Mouse (Mus musculus): ENCODE results near the gene Nek6.

Gene Nek6

GRCm38 (mm10) chr2:38511487-38512307 is at the start of gene Nek6:
Gene Nek6 (plus strand): TSS chr2:38511643.
- DNase-seq (ENCODE audit: low read depth, low spot score): peak; percentile 54

- DNase-seq (ENCODE audit: low read depth, low spot score): no peak
Observed at GRCm38 (mm10) chr2:38462323-38462722, 49.1 kb upstream of the Nek6 start.

- DNase-seq (ENCODE audit: low read depth, low spot score): no peak
Observed at GRCm38 (mm10) chr2:38468845-38469244, 42.6 kb upstream of the Nek6 start.

- DNase-seq (ENCODE audit: low read depth, low spot score): no peak
Observed at GRCm38 (mm10) chr2:38471745-38472144, 39.7 kb upstream of the Nek6 start.

- DNase-seq (ENCODE audit: low read depth, low spot score): no peak
Observed at GRCm38 (mm10) chr2:38472829-38473228, 38.6 kb upstream of the Nek6 start.

GRCm38 (mm10) chr2:38476871-38477496 is 34.5 kb upstream of the Nek6 start:
- DNase-seq (ENCODE audit: low read depth, low spot score): no peak

- DNase-seq (ENCODE audit: low read depth, low spot score): no peak
Observed at GRCm38 (mm10) chr2:38477497-38477873, 34.0 kb upstream of the Nek6 start.

- DNase-seq (ENCODE audit: low read depth, low spot score): no peak
Observed at GRCm38 (mm10) chr2:38478683-38479082, 32.8 kb upstream of the Nek6 start.

GRCm38 (mm10) chr2:38479541-38479940 is 31.9 kb upstream of the Nek6 start:
- no peak for DNase-seq (ENCODE audit: low read depth, low spot score)

GRCm38 (mm10) chr2:38481166-38481778 is 30.2 kb upstream of the Nek6 start:
- DNase-seq (ENCODE audit: low read depth, low spot score): no peak

- no peak for DNase-seq (ENCODE audit: low read depth, low spot score)
Observed at GRCm38 (mm10) chr2:38482122-38482521, 29.3 kb upstream of the Nek6 start.

GRCm38 (mm10) chr2:38483058-38483704 is 28.3 kb upstream of the Nek6 start:
- no peak for DNase-seq (ENCODE audit: low read depth, low spot score)

- no peak for DNase-seq (ENCODE audit: low read depth, low spot score)
Observed at GRCm38 (mm10) chr2:38484556-38484955, 26.9 kb upstream of the Nek6 start.

GRCm38 (mm10) chr2:38485409-38485808 is 26.0 kb upstream of the Nek6 start:
- no peak for DNase-seq (ENCODE audit: low read depth, low spot score)

- DNase-seq (ENCODE audit: low read depth, low spot score): no peak
Observed at GRCm38 (mm10) chr2:38485957-38486931, 25.2 kb upstream of the Nek6 start.

GRCm38 (mm10) chr2:38497594-38497993 is 13.8 kb upstream of the Nek6 start:
- no peak for DNase-seq (ENCODE audit: low read depth, low spot score)

- no peak for DNase-seq (ENCODE audit: low read depth, low spot score)
Observed at GRCm38 (mm10) chr2:38501606-38502005, 9.8 kb upstream of the Nek6 start.

GRCm38 (mm10) chr2:38502123-38502522 is 9.3 kb upstream of the Nek6 start:
- DNase-seq (ENCODE audit: low read depth, low spot score): no peak

GRCm38 (mm10) chr2:38502747-38503146 is 8.7 kb upstream of the Nek6 start:
- no peak for DNase-seq (ENCODE audit: low read depth, low spot score)

- no peak for DNase-seq (ENCODE audit: low read depth, low spot score)
Observed at GRCm38 (mm10) chr2:38504311-38504710, 7.1 kb upstream of the Nek6 start.

- DNase-seq (ENCODE audit: low read depth, low spot score): no peak
Observed at GRCm38 (mm10) chr2:38507181-38507580, 4.3 kb upstream of the Nek6 start.

Data from embryo, embryonic 11.5 days (tissue).